Mouse (Mus musculus): ENCODE data around the gene Ugt1a10.
A peak's percentile ranks its signal among the peaks of the same experiment; 100 is the strongest.
"Not testable (repeated sequence)": the region's sequence is repeated elsewhere in the genome, so short reads cannot be mapped to it uniquely, and the experiment has no call there.

Gene Ugt1a10

GRCm38 (mm10) chr1:88223011-88223515 lies 167.9 kb downstream of the Ugt1a10 start:
- H3K27me3 ChIP-seq (ENCODE audit: control insufficient read depth, insufficient read depth, low read length, poor library complexity, severe bottlenecking) = not testable (repeated sequence)
- peak; percentile 14 for DNase-seq (ENCODE audit: low read depth, low spot score)

GRCm38 (mm10) chr1:88223591-88223990 lies 168.4 kb downstream of the Ugt1a10 start:
- DNase-seq (ENCODE audit: low read depth, low spot score) = peak; percentile 26
- H3K36me3 ChIP-seq (ENCODE audit: control insufficient read depth, insufficient read depth, low read length, poor library complexity, severe bottlenecking) = no peaks in the 10 kb centered on the region
- H3K27me3 ChIP-seq (ENCODE audit: control insufficient read depth, insufficient read depth, low read length, poor library complexity, severe bottlenecking) = no peaks in the 10 kb centered on the region

More at GRCm38 (mm10) chr1:88223011-88223515, 167.9 kb downstream of the Ugt1a10 start:
- H3K36me3 ChIP-seq (ENCODE audit: control insufficient read depth, insufficient read depth, low read length, poor library complexity, severe bottlenecking) = not testable (repeated sequence)

DNA sequence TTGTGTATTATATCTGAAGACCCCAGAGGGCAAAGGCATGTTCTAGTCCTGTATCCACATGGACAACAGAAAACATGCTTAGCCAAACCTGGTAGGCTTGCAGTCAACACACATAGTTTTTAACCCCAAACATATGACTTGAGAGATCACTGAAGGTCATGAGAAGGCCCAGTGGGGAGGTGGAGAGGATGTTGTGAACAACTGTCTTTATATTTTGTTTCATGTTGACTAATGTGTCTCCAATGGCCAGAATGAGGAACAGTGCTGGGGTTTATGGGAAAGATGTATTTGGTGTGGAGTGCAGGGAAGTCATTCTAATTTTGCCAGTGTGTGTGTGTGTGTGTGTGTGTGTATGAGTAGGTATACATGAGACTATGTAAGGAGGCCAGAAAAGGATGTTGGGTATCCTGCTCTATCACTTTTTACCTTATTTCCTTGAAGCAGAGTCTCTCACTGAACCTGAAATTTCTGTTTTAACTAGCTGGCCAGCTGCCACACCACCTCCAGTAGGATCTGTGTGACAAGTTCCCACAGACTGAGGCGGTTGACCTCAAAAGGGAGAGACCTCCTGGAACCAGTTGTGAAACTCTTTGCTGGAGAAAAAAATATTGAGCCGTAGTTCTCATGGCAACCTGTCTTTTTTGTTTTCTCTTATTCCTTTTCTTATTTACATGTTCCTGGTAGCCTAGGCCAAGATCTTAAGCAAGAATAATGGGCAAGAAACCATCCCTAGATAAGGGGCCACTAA lies 169.0 kb downstream of the Ugt1a10 start:
- Histone ChIP-seq H3K36me3 (ENCODE audit: control insufficient read depth, insufficient read depth, low read length, poor library complexity, severe bottlenecking) (no peaks in the 10 kb centered on the region), H3K27me3 (ENCODE audit: control insufficient read depth, insufficient read depth, low read length, poor library complexity, severe bottlenecking) (no peaks in the 10 kb centered on the region)
- peak; percentile 34 for DNase-seq (ENCODE audit: low read depth, low spot score)

- H3K27me3 ChIP-seq (ENCODE audit: control insufficient read depth, insufficient read depth, low read length, poor library complexity, severe bottlenecking); DNase-seq (ENCODE audit: low read depth, low spot score); H3K36me3 ChIP-seq (ENCODE audit: control insufficient read depth, insufficient read depth, low read length, poor library complexity, severe bottlenecking): not testable (repeated sequence)
Observed at GRCm38 (mm10) chr1:88225301-88225700, 170.1 kb downstream of the Ugt1a10 start.

GRCm38 (mm10) chr1:88225741-88226140 lies 170.6 kb downstream of the Ugt1a10 start:
- DNase-seq (ENCODE audit: low read depth, low spot score) = peak; percentile 11
- no peaks in the 10 kb centered on the region for H3K36me3 ChIP-seq (ENCODE audit: control insufficient read depth, insufficient read depth, low read length, poor library complexity, severe bottlenecking)
- no peaks in the 10 kb centered on the region for H3K27me3 ChIP-seq (ENCODE audit: control insufficient read depth, insufficient read depth, low read length, poor library complexity, severe bottlenecking)

GRCm38 (mm10) chr1:88226670-88227379 lies 171.6 kb downstream of the Ugt1a10 start, which contains the start of gene Mroh2a:
Gene Mroh2a (plus strand): TSS chr1:88226986.
- Histone ChIP-seq H3K36me3 (ENCODE audit: control insufficient read depth, insufficient read depth, low read length, poor library complexity, severe bottlenecking) (no peaks in the 10 kb centered on the region), H3K27me3 (ENCODE audit: control insufficient read depth, insufficient read depth, low read length, poor library complexity, severe bottlenecking) (no peaks in the 10 kb centered on the region)
- no peak for DNase-seq (ENCODE audit: low read depth, low spot score)

GRCm38 (mm10) chr1:88227482-88227881 lies 172.3 kb downstream of the Ugt1a10 start:
- no peak for DNase-seq (ENCODE audit: low read depth, low spot score)
- no peaks in the 10 kb centered on the region for H3K36me3 ChIP-seq (ENCODE audit: control insufficient read depth, insufficient read depth, low read length, poor library complexity, severe bottlenecking)
- H3K27me3 ChIP-seq (ENCODE audit: control insufficient read depth, insufficient read depth, low read length, poor library complexity, severe bottlenecking) = no peaks in the 10 kb centered on the region

DNA sequence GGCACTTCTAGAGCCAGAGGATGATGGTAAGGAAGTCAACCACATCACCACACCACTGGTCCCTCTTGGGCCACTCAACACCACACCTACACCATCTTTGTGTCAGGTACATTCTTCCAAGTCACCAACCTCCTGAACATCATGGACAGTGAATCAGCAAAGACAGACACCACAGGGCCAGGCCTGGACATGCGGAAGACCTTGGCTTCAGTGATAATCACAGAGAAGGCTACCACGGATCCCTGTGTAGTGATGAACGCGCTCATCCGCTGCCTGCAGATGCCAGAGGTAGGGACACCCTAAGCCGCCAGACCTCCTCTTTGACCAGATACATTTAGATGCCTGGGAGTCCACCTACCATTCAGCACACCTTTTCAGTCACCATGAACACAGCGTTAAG lies 172.9 kb downstream of the Ugt1a10 start:
- no peaks in the 10 kb centered on the region for H3K36me3 ChIP-seq (ENCODE audit: control insufficient read depth, insufficient read depth, low read length, poor library complexity, severe bottlenecking)
- DNase-seq (ENCODE audit: low read depth, low spot score) = no peak
- no peaks in the 10 kb centered on the region for H3K27me3 ChIP-seq (ENCODE audit: control insufficient read depth, insufficient read depth, low read length, poor library complexity, severe bottlenecking)

GRCm38 (mm10) chr1:88229566-88229965 lies 174.4 kb downstream of the Ugt1a10 start:
- no peaks in the 10 kb centered on the region for H3K36me3 ChIP-seq (ENCODE audit: control insufficient read depth, insufficient read depth, low read length, poor library complexity, severe bottlenecking)
- DNase-seq (ENCODE audit: low read depth, low spot score) = no peak

DNA sequence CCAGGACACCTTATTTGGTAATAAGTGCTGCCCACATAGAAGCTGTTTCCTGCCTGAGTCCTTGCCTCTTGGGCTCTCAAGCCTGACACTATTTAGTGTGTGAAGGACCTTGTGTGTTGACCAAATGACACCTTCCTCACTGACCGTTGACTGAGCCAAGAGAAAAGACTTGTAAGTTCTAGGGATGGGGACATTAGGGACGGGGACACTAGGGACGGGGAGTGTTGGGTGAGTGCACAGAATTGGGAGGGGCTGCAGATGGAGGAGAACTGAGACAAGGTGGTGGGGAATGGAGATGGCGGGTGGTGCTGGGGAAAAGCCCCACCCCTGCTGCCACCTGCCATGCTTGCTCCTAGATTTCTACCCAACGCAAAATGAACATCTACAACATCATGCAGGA lies 174.8 kb downstream of the Ugt1a10 start:
- Histone ChIP-seq H3K36me3 (ENCODE audit: control insufficient read depth, insufficient read depth, low read length, poor library complexity, severe bottlenecking) (no peaks in the 10 kb centered on the region), H3K27me3 (ENCODE audit: control insufficient read depth, insufficient read depth, low read length, poor library complexity, severe bottlenecking) (no peaks in the 10 kb centered on the region)
- DNase-seq (ENCODE audit: low read depth, low spot score) = no peak

More at GRCm38 (mm10) chr1:88229566-88229965, 174.4 kb downstream of the Ugt1a10 start:
- H3K27me3 ChIP-seq (ENCODE audit: control insufficient read depth, insufficient read depth, low read length, poor library complexity, severe bottlenecking) = no peaks in the 10 kb centered on the region

GRCm38 (mm10) chr1:88230421-88230820 lies 175.2 kb downstream of the Ugt1a10 start:
- no peaks in the 10 kb centered on the region for H3K36me3 ChIP-seq (ENCODE audit: control insufficient read depth, insufficient read depth, low read length, poor library complexity, severe bottlenecking)
- no peak for DNase-seq (ENCODE audit: low read depth, low spot score)

GRCm38 (mm10) chr1:88230981-88231802 lies 176.0 kb downstream of the Ugt1a10 start:
- no peaks in the 10 kb centered on the region for H3K36me3 ChIP-seq (ENCODE audit: control insufficient read depth, insufficient read depth, low read length, poor library complexity, severe bottlenecking)
- no peak for DNase-seq (ENCODE audit: low read depth, low spot score)

More at GRCm38 (mm10) chr1:88230421-88230820, 175.2 kb downstream of the Ugt1a10 start:
- no peaks in the 10 kb centered on the region for H3K27me3 ChIP-seq (ENCODE audit: control insufficient read depth, insufficient read depth, low read length, poor library complexity, severe bottlenecking)

GRCm38 (mm10) chr1:88231803-88232499 lies 176.8 kb downstream of the Ugt1a10 start:
- H3K27me3 ChIP-seq (ENCODE audit: control insufficient read depth, insufficient read depth, low read length, poor library complexity, severe bottlenecking) = no peaks in the 10 kb centered on the region
- DNase-seq (ENCODE audit: low read depth, low spot score) = no peak

More at GRCm38 (mm10) chr1:88230981-88231802, 176.0 kb downstream of the Ugt1a10 start:
- H3K27me3 ChIP-seq (ENCODE audit: control insufficient read depth, insufficient read depth, low read length, poor library complexity, severe bottlenecking) = no peaks in the 10 kb centered on the region

More at GRCm38 (mm10) chr1:88231803-88232499, 176.8 kb downstream of the Ugt1a10 start:
- no peaks in the 10 kb centered on the region for H3K36me3 ChIP-seq (ENCODE audit: control insufficient read depth, insufficient read depth, low read length, poor library complexity, severe bottlenecking)
